Mouse (Mus musculus) naive thymus-derived CD4-positive, alpha-beta T cell, adult 5 months (primary cell): ENCODE results near the gene Ak7. TPM values are rescaled to one million over a fixed set of nuclear protein-coding genes. Genes with fewer than 3 reads are reported as not detected.

ENCODE experiments used
- polyA plus RNA-seq: library from polyadenylated mRNA; unstranded; fragments of 100-300 nt; shearing (Covaris generic); gene quantifications from one replicate; pipeline ENCODE4 v1.2.1, GENCODE M21; 2017

Ak7 gene
- polyA plus RNA-seq = not detected

GRCm38 (mm10) chr12:105705799-105706487 is at the start of gene Ak7:
Gene Ak7 (plus strand): TSS chr12:105705976.

GRCm38 (mm10) chr12:105683933-105684901 is 21.6 kb upstream of the Ak7 start, which contains the start of gene Gskip:
Gene Gskip (plus strand): TSS chr12:105684829.

GRCm38 (mm10) chr12:105685001-105685691 is 20.6 kb upstream of the Ak7 start, which contains the start of gene Atg2b:
Gene Atg2b (minus strand): TSS chr12:105685211.

GRCm38 (mm10) chr12:105784196-105784999 is 78.6 kb downstream of the Ak7 start, which contains the start of gene Papola:
Gene Papola (plus strand): TSS chr12:105784694.

Other genes with a start within 250 kb of the Ak7 start
- not detected for gene Bdkrb2, start 142.8 kb upstream of the Ak7 start, polyA plus RNA-seq
- gene Bdkrb1, start 102.9 kb upstream of the Ak7 start, polyA plus RNA-seq = not detected
- 21.2 TPM for gene Gskip, start 21.1 kb upstream of the Ak7 start, polyA plus RNA-seq
- 27.0 TPM for gene Atg2b, start 20.8 kb upstream of the Ak7 start, polyA plus RNA-seq
- gene Papola, start 78.7 kb downstream of the Ak7 start, polyA plus RNA-seq = 224 TPM